Mouse (Mus musculus) kidney, embryonic 15.5 days (tissue): ENCODE results near the gene Osbpl9. TPM values are rescaled to one million over a fixed set of nuclear protein-coding genes. Genes with fewer than 3 reads are reported as not detected.

Experiments used
- ATAC-seq: fragments of 200-750 bp; cut with Nextera tagmentation; replicated peaks from 2 replicates; pipeline ENCODE4 v1.8.0; 2017; ENCODE audit warnings: moderate TSS enrichment; ENCODE audit not compliant: low FRiP score
- H3K27ac ChIP-seq: fragments of 300-500 bp; sonication (generic); 2 replicates; pipeline ENCODE4 v1.5.1; 2015; ENCODE audit warnings: mild to moderate bottlenecking, inconsistent platforms
- H3K27me3 ChIP-seq: fragments of 300-500 bp; sonication (generic); 2 replicates; pipeline ENCODE4 v1.6.1; 2015; ENCODE audit warnings: inconsistent platforms
- H3K36me3 ChIP-seq: fragments of 300-500 bp; sonication (generic); 2 replicates; pipeline ENCODE4 v1.6.1; 2015; ENCODE audit warnings: inconsistent platforms
- H3K4me1 ChIP-seq: fragments of 300-500 bp; sonication (generic); 2 replicates; pipeline ENCODE4 v1.6.1; 2015; ENCODE audit warnings: inconsistent platforms
- H3K4me2 ChIP-seq: fragments of 300-500 bp; sonication (generic); 2 replicates; pipeline ENCODE4 v1.6.1; 2015; ENCODE audit warnings: moderate library complexity, mild to moderate bottlenecking, inconsistent platforms
- H3K4me3 ChIP-seq: fragments of 300-500 bp; sonication (generic); replicated peaks from 2 replicates; pipeline ENCODE4 v1.5.1; 2015; ENCODE audit warnings: mild to moderate bottlenecking, inconsistent platforms
- H3K9ac ChIP-seq: fragments of 300-500 bp; sonication (generic); 2 replicates; pipeline ENCODE4 v1.6.1; 2015; ENCODE audit warnings: mild to moderate bottlenecking, inconsistent platforms
- H3K9me3 ChIP-seq: fragments of 300-500 bp; sonication (generic); replicated peaks from 2 replicates; pipeline ENCODE4 v1.6.1; 2016; ENCODE audit warnings: inconsistent platforms
- WGBS: fragments of 180-500 bp; shearing (Covaris S2); methylation state at CpG from one replicate; pipeline ENCODE4 v1.1.7; 2015; ENCODE audit warnings: mixed read lengths; 5-methylcytosine and 5-hydroxymethylcytosine counted together
- polyA plus RNA-seq: library from polyadenylated mRNA; unstranded; fragments of >200 nt; fragmentation: Nextera tagmentation; extraction: Ambion mirVana; gene quantifications from 2 replicates; pipeline ENCODE4 v1.2.1, GENCODE M21; 2015

Gene Osbpl9
- polyA plus RNA-seq, 1 experiment from 2014 or later: 70.5 TPM

DNA sequence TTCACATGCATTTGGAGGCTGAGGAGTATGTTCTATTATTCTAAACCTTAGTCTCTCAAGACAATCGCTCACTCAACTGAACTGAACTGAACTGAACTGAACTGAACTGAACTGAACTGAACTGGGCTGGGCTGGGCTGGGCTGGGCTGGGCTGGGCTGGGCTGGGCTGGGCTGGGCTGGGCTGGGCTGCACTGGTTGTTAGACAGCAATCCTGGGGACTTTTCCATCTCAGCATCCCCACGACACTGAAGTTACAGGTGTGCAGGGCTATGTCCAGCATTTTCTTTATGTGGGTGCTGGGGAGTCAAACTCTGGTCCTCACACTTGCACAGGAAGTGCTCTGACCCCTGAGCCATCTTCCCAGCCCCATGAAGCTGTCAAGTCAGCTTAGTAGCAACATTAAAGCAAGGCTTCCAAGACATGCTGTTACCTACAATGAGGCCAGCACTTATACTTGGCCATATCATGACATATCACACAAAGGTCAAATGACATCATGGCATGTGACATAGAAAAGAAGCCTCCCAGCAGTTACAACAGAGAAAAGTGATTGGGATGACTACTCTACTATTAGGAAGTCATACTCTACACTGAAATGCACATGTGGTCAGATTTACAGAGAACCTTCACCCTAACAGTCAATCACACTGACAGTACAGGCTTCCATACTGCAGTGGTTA is 76.2 kb downstream of the Osbpl9 start:
- ATAC-seq: no peak
- no peak overlapping the region for H3K4me3 ChIP-seq
- H3K4me2 ChIP-seq: no peak overlapping the region
- H3K27me3 ChIP-seq: no peaks in the 10 kb centered on the region
- WGBS: 83% methylated on average over 2 of the region's 2 CpGs
- H3K9me3 ChIP-seq: no peaks in the 10 kb centered on the region
- no peaks in the 10 kb centered on the region for H3K4me1 ChIP-seq
- no peak overlapping the region for H3K27ac ChIP-seq
- no peaks in the 10 kb centered on the region for H3K36me3 ChIP-seq
- H3K9ac ChIP-seq: no peak overlapping the region

DNA sequence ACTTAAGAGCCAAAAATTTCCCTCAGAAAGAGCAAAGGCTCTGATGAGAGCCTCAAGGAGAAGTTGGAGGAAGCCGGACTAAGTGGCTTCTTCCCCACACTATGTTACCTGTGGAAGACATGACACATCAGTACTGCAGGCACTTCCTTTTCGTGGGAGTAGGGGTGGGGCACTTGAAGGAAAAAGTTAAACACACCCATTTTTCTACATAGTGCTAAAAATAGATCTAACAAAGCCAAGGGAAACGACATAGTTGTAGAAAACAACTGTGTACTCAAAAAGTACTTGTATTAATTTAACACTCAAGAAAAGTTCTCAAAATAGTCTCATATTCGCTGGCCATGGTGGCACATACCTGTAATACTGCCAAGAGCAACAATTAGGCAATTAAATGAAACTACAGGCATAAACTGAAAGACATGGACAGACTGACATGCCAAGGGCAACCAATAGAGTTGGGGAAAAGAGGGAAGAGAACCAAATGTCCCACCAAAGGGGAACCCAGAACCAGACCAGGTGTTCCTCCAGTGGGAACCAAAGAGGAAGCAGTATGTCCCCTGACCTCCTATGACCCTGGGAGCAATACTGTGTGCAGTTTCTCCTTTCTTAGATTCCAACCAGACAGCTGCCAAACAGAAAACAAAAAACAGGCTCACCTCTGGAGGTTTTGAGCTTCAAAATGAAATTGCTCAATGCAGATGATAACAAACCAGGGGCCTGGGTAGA is 79.1 kb downstream of the Osbpl9 start:
- no peaks in the 10 kb centered on the region for H3K27me3 ChIP-seq
- H3K4me3 ChIP-seq: no peak overlapping the region
- H3K36me3 ChIP-seq: no peaks in the 10 kb centered on the region
- WGBS: 65% methylated on average over 4 of the region's 4 CpGs
- no peak for ATAC-seq
- H3K4me2 ChIP-seq: no peak overlapping the region
- no peaks in the 10 kb centered on the region for H3K9me3 ChIP-seq
- H3K9ac ChIP-seq: no peak overlapping the region
- peaks cover 5% of the 10 kb centered on the region; the same call in 1 of the 2 replicates for H3K4me1 ChIP-seq
- H3K27ac ChIP-seq: no peak overlapping the region

DNA sequence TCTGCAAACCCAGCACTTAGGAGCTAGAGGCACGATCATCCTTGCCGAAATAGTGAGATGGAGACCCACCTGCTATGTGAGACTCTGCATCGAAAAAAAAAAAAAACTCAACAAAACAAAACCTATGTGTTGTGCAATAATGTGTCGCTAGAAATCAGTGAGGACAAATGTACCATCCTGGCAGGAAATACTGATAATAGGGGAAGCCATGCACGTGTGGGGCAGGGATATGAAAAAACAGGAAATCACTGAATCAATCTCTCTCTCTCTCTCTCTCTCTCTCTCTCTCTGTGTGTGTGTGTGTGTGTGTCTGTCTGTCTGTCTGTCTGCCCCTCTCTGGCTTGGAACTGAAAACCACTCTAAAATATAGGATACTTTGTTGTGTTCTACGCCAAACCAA is 81.3 kb downstream of the Osbpl9 start:
- Histone ChIP-seq H3K4me3 (no peak overlapping the region), H3K36me3 (no peaks in the 10 kb centered on the region), H3K9ac (no peak overlapping the region), H3K27ac (no peak overlapping the region), H3K4me2 (no peak overlapping the region), H3K27me3 (no peaks in the 10 kb centered on the region), H3K4me1 (peaks cover 18% of the 10 kb centered on the region), H3K9me3 (no peaks in the 10 kb centered on the region)
- no peak for ATAC-seq
- WGBS: 70% methylated on average over 6 of the region's 6 CpGs

DNA sequence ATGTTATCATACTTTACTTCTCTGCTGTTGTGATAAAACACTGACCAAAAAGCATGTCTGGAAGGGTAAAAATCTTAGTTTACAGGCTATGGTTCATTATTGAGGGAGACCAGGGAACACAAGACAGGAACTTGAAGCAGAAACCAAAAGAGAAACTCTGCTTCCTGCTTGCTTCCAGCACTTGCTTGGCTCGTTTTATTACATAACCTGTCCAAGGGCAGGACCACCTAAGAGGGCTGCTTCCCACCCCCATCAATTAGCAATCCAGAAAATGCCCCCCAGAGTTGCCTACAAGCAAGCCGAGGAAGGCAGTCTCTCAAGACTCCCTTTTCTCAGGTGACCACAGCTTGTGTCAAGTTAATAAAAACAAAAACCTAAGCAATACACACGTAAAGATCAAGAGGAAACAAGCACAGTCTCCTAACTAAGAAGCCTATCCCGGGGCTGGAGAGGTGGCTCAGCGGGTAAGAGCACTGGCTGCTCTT is 82.4 kb downstream of the Osbpl9 start:
- Histone ChIP-seq H3K27ac (no peak overlapping the region), H3K4me3 (no peak overlapping the region), H3K27me3 (no peaks in the 10 kb centered on the region), H3K9ac (no peak overlapping the region), H3K4me1 (peaks cover 21% of the 10 kb centered on the region), H3K9me3 (no peaks in the 10 kb centered on the region), H3K36me3 (no peaks in the 10 kb centered on the region), H3K4me2 (no peak overlapping the region)
- 80% methylated on average over 5 of the region's 5 CpGs for WGBS
- ATAC-seq: no peak

DNA sequence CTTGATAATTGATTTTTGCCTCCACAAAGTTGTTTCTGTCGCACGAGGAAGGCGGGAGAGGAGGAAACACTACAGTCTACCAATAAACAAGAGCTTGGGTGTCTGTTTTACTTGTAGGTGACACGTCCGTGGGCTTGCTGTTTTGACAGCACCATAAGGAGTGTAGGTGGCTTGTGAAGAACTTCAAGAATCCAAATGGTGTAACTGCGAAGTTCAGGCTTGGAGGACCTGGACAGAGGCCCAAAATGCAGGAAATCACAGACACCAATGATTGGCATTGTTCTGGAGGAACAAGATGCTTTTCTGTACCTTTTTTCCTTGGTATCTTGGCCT is 83.8 kb downstream of the Osbpl9 start:
- peak overlapping the region; percentile 64 for H3K9ac ChIP-seq
- H3K4me1 ChIP-seq: peaks cover 21% of the 10 kb centered on the region
- H3K4me2 ChIP-seq: peak overlapping the region; percentile 66
- peak overlapping the region; percentile 62 for H3K4me3 ChIP-seq
- peak; percentile 16; the same call in 1 of the 2 replicates for ATAC-seq
- 5% methylated on average over 6 of the region's 6 CpGs for WGBS
- H3K27ac ChIP-seq: peak overlapping the region; percentile 92
- H3K9me3 ChIP-seq: no peaks in the 10 kb centered on the region
- no peaks in the 10 kb centered on the region for H3K36me3 ChIP-seq
- no peaks in the 10 kb centered on the region for H3K27me3 ChIP-seq

DNA sequence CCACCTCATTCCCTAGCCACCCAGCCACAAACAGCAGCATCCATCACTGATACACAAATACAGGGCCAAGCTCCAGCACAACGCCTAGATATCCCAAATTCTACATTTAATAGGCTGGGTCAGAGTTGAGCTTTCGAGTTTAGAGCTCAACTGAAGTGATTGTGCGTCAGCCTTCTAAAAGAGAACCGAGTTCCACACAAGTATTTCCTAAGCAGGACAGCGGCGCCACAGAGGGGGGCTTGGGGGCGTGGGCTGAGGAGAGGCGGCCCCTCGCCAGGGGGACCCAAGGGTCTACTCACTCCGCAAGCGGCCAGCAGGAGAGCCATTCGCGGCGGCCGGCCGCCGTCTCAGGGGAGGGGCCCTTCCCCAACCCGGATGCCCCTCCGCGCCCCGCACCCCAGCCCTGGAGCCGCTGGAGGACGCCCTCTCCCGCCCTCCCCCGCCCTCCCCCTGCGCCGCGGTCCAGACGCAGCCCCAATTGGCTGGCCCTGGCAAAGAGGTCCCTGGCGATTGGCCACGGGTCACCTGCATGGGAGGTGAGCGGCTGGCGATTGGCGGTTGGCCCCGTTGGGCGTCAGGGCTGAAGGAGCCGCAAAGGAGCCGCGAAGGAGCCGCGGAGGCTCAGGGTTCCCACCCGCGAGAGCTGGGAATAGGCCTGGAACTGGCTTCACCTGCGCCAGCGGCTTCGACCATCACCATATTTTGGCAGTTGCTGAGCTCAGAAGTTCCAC is 84.3 kb downstream of the Osbpl9 start:
- H3K36me3 ChIP-seq: no peaks in the 10 kb centered on the region
- no peaks in the 10 kb centered on the region for H3K9me3 ChIP-seq
- H3K27me3 ChIP-seq: no peaks in the 10 kb centered on the region
- peak overlapping the region; percentile 92 for H3K27ac ChIP-seq
- peak overlapping the region; percentile 62 for H3K4me3 ChIP-seq
- peak overlapping the region; percentile 64 for H3K9ac ChIP-seq
- WGBS: under 1% methylated on average over 46 of the region's 46 CpGs
- peaks cover 21% of the 10 kb centered on the region for H3K4me1 ChIP-seq
- peak; percentile 100 for ATAC-seq
- peak overlapping the region; percentile 66 for H3K4me2 ChIP-seq

DNA sequence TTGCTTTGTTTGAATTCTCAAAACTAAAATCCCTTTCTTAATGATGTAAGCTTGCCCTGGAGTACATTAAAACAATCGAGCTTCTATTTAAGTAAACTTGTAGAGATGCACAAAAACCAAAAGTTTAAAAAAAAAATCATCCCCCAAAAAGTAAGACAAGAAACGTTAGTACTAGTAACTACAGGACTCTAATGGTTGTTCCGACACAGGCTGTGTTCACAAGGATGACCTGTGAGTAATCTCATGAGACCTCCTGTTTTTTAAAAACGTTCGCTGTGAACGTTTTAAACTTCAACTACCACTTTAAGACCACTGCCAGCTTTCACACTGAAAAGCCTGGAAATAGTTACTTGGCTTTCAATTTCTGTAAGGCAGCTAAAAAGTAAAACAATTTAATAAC is 85.1 kb downstream of the Osbpl9 start:
- WGBS: 22% methylated on average over 6 of the region's 6 CpGs

DNA sequence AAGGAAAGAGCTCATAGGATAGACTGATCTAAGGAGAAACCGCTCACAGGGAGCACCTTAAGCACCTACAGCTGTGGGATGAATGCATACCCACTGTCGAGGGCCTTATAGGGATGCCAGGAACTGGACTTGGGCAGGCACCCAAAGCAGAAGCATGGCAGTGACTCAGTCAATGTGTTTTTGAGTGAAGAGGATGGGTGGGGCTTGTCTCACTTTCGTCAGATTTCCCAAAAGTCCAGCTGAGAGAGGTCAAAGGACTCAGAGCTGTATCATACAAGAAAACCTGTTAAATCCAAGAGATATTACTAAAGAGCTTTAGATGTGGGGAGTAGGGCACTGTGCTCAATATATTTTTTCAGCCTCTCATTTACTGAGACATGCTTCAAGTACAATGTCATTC is 85.6 kb downstream of the Osbpl9 start:
- H3K4me3 ChIP-seq: no peak overlapping the region
- H3K4me2 ChIP-seq: peak overlapping the region; percentile 66
- no peaks in the 10 kb centered on the region for H3K27me3 ChIP-seq
- H3K4me1 ChIP-seq: peaks cover 21% of the 10 kb centered on the region
- WGBS: 65% methylated on average over 3 of the region's 3 CpGs
- no peak overlapping the region for H3K27ac ChIP-seq
- H3K9ac ChIP-seq: no peak overlapping the region
- no peak for ATAC-seq
- no peaks in the 10 kb centered on the region for H3K36me3 ChIP-seq
- H3K9me3 ChIP-seq: no peaks in the 10 kb centered on the region

More for the DNA sequence above, 85.1 kb downstream of the Osbpl9 start:
- Histone ChIP-seq H3K4me3 (peak overlapping the region; percentile 62), H3K36me3 (no peaks in the 10 kb centered on the region), H3K27me3 (no peaks in the 10 kb centered on the region), H3K27ac (no peak overlapping the region), H3K9me3 (no peaks in the 10 kb centered on the region), H3K9ac (0 out of 2 replicates have a peak overlapping the region, but pooled peaks have one; percentile 21), H3K4me1 (peaks cover 21% of the 10 kb centered on the region), H3K4me2 (peak overlapping the region; percentile 66)
- no peak for ATAC-seq

DNA sequence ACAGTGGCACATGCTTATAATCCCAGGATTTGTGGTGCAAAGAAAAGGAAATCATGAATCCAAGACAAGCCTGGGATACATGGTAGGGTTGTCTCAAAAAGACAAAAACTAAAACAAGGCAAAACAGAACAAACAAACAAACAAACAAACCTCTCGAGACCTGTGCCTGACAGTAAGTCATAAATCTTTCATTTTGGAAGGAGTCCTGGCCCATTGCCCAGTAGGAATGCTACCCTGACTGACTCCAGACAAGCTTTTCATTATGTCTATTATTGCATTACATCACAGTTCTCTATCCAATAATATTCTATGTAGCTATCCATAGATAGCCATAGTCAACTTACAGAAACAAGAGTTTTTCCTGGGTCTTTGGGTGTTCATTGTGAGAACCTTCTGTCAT is 86.3 kb downstream of the Osbpl9 start:
- H3K4me2 ChIP-seq: no peak overlapping the region
- no peak overlapping the region for H3K9ac ChIP-seq
- 10% methylated on average over 1 of the region's 1 CpGs for WGBS
- H3K9me3 ChIP-seq: no peaks in the 10 kb centered on the region
- H3K4me3 ChIP-seq: no peak overlapping the region
- ATAC-seq: no peak
- H3K27me3 ChIP-seq: no peaks in the 10 kb centered on the region
- H3K36me3 ChIP-seq: no peaks in the 10 kb centered on the region
- no peak overlapping the region for H3K27ac ChIP-seq
- peaks cover 21% of the 10 kb centered on the region for H3K4me1 ChIP-seq

DNA sequence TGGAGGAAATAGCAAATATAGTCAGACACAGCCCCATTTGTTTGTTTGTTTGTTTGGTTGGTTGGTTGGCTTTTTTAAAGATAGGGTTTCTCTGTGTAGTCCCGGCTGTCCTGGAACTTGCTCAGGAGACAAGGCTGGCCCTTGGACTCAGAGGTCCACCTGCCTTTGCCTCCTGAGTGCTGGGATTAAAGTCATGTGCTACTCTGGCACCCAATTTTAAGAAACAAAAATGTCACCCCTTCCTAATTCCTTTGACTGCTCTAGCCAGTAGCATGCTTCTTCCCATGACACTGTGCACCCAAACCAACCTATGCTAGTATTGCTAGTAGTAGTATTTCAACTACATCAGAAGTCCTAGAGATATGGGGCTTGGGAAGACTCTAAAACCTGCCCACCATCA is 87.8 kb downstream of the Osbpl9 start:
- Histone ChIP-seq H3K4me1 (peaks cover 21% of the 10 kb centered on the region), H3K9me3 (no peaks in the 10 kb centered on the region), H3K36me3 (no peaks in the 10 kb centered on the region), H3K27ac (no peak overlapping the region), H3K9ac (no peak overlapping the region), H3K4me2 (no peak overlapping the region), H3K27me3 (no peaks in the 10 kb centered on the region), H3K4me3 (no peak overlapping the region)
- 89% methylated on average over 1 of the region's 1 CpGs for WGBS
- ATAC-seq: no peak

DNA sequence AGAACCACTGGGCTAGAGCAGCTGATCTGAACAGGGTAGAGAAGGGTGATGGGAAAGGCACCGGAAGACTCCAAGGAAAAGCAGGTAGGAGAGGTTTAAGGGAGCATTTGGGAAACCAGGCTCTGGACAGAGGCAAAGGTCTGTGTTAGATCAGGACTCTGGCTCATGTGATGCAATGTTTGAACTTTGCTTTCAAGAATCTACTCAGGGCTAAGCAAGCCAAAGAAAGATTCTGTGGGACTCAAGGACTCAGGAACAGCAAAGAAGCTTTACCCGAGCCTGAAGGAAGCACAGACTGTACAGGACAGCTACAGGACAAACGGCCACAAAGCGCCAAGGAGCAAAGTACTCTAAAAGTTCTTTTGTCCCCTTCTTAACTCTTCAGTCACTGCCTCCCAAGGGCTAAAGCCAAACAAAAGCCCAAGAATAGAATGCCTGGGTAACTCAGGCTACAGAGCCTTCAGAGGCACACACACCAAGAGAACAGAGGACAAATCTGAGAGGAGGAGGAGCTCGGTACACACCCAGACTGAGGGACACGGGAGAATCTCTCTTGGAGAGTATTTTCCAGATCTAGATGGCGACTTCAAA is 89.1 kb downstream of the Osbpl9 start:
- H3K4me3 ChIP-seq: no peak overlapping the region
- 66% methylated on average over 7 of the region's 7 CpGs for WGBS
- no peak overlapping the region for H3K27ac ChIP-seq
- no peaks in the 10 kb centered on the region for H3K36me3 ChIP-seq
- H3K4me1 ChIP-seq: peaks cover 16% of the 10 kb centered on the region
- ATAC-seq: no peak
- no peaks in the 10 kb centered on the region for H3K27me3 ChIP-seq
- no peak overlapping the region for H3K4me2 ChIP-seq
- no peaks in the 10 kb centered on the region for H3K9me3 ChIP-seq
- H3K9ac ChIP-seq: no peak overlapping the region

DNA sequence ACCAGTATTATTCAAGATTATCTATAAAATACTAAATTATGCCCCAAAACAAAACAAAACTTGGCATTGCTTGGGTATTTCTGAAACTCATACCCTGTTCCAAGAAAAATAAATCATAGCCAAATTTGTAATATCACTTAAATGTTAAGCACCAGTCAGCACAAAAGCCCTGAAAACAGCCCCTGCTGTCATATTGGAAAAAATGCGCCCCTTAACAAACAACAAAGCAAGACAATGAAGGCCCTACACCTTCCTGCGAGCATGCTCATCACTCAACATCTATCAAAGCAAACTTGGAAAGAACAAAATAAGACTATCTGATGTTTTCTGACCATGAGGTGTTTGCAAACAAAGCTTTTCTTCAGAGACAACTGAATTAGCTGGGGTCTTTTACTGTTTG is 91.1 kb downstream of the Osbpl9 start:
- H3K9me3 ChIP-seq: no peaks in the 10 kb centered on the region
- no peak overlapping the region for H3K9ac ChIP-seq
- no peak overlapping the region for H3K27ac ChIP-seq
- no peak overlapping the region for H3K4me3 ChIP-seq
- no peaks in the 10 kb centered on the region for H3K36me3 ChIP-seq
- no peak for ATAC-seq
- 90% methylated on average over 2 of the region's 2 CpGs for WGBS
- no peaks in the 10 kb centered on the region for H3K27me3 ChIP-seq
- H3K4me2 ChIP-seq: no peak overlapping the region
- 0 out of 2 replicates have a peak, but pooled peaks cover 5% of the 10 kb centered on the region for H3K4me1 ChIP-seq
